Mouse (Mus musculus) thymus, postnatal 4 days (tissue): ENCODE data around the gene Zc3h12a.

Experiments used
- DNase-seq: peaks from one replicate; pipeline ENCODE4 v3.0.0; 2021

The Zc3h12a gene

GRCm38 (mm10) chr4:125144211-125144610 is 16.6 kb upstream of the Zc3h12a start:
- DNase-seq = no peak

GRCm38 (mm10) chr4:125138321-125138720 is 10.7 kb upstream of the Zc3h12a start:
- no peak for DNase-seq

- DNase-seq = no peak
Observed at GRCm38 (mm10) chr4:125136303-125136888, 8.8 kb upstream of the Zc3h12a start.

- DNase-seq = no peak
Observed at GRCm38 (mm10) chr4:125135076-125135855, 7.6 kb upstream of the Zc3h12a start.

- DNase-seq = no peak
Observed at GRCm38 (mm10) chr4:125134631-125135030, 7.0 kb upstream of the Zc3h12a start.

- no peak for DNase-seq
Observed at GRCm38 (mm10) chr4:125134192-125134591, 6.6 kb upstream of the Zc3h12a start.

GRCm38 (mm10) chr4:125132394-125132793 is 4.8 kb upstream of the Zc3h12a start:
- DNase-seq = peak; percentile 86

- no peak for DNase-seq
Observed at GRCm38 (mm10) chr4:125131493-125131892, 3.9 kb upstream of the Zc3h12a start.

GRCm38 (mm10) chr4:125126761-125127160 is 879 bp downstream of the Zc3h12a start:
- DNase-seq = no peak

- no peak for DNase-seq
Observed at GRCm38 (mm10) chr4:125126186-125126585, 1.5 kb downstream of the Zc3h12a start.

GRCm38 (mm10) chr4:125125361-125125921 is 2.2 kb downstream of the Zc3h12a start:
- DNase-seq = peak; percentile 23

- peak; percentile 74 for DNase-seq
Observed at GRCm38 (mm10) chr4:125124424-125125209, 3.0 kb downstream of the Zc3h12a start.

GRCm38 (mm10) chr4:125123279-125123671 is 4.4 kb downstream of the Zc3h12a start:
- DNase-seq = peak; percentile 30

- peak; percentile 57 for DNase-seq
Observed at GRCm38 (mm10) chr4:125122431-125123278, 5.0 kb downstream of the Zc3h12a start.

GRCm38 (mm10) chr4:125119721-125120120 is 7.9 kb downstream of the Zc3h12a start:
- DNase-seq = no peak

GRCm38 (mm10) chr4:125119070-125119469 is 8.6 kb downstream of the Zc3h12a start:
- DNase-seq = peak; percentile 59

- peak; percentile 71 for DNase-seq
Observed at GRCm38 (mm10) chr4:125117902-125118320, 9.7 kb downstream of the Zc3h12a start.

GRCm38 (mm10) chr4:125116929-125117328 is 10.7 kb downstream of the Zc3h12a start:
- no peak for DNase-seq

- peak; percentile 45 for DNase-seq
Observed at GRCm38 (mm10) chr4:125116090-125116861, 11.4 kb downstream of the Zc3h12a start.

- DNase-seq = no peak
Observed at GRCm38 (mm10) chr4:125115710-125116089, 11.9 kb downstream of the Zc3h12a start.

GRCm38 (mm10) chr4:125115081-125115480 is 12.6 kb downstream of the Zc3h12a start:
- DNase-seq = no peak
